Mouse (Mus musculus): ENCODE measurements around the gene Nop16.

The Nop16 gene

DNA sequence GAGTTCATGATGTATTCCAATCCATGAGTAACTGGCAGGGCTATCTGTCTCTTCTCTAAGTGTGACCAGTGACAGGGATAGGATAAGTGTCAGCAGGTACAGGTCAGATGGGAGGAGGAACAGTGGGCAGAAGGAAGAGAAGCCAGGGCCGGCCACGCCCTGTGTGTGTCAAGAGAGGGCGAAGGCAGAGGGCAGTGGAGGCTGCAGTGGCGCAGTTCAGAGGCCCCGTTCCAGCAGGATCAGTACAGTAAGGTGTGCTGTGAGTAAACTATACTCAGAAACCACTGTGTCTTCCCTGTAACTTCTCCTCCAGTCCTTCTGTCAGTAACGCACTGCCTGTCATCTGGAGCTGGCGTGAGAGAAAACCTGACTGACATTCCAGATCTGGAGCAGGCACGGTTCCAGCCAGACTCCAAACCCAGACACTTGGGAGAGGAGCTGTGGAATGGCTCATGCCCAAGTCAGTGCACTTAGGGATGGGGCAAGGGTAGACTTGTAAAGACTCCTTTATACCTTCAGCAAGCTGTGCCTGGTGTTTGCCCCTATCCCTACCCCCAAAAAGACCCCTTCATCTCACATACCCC lies 6.3 kb upstream of the Nop16 start:
- in situ Hi-C loops (cut with MboI, MseI): no loop called here

DNA sequence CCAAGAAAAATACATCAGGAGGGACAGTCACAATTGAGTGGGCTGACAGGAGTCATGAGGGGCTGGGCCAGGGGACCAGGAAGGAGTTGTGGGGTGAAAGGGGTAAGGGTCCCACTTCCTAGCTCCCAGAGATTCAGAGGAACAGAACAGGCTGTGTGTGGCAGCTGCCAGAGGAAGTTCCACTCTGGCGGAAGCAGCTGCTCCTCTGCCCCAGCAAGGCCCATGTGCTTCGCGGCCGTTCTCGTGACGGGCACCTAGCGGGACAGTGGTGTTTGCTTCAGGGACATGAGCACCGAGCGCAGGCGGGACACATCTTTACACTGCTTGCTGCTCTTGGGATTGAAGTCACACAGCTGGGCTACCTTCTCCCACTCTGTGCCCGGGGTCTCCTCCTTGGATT lies 3.7 kb upstream of the Nop16 start:
- in situ Hi-C loops (cut with MboI, MseI): no loop called here

DNA sequence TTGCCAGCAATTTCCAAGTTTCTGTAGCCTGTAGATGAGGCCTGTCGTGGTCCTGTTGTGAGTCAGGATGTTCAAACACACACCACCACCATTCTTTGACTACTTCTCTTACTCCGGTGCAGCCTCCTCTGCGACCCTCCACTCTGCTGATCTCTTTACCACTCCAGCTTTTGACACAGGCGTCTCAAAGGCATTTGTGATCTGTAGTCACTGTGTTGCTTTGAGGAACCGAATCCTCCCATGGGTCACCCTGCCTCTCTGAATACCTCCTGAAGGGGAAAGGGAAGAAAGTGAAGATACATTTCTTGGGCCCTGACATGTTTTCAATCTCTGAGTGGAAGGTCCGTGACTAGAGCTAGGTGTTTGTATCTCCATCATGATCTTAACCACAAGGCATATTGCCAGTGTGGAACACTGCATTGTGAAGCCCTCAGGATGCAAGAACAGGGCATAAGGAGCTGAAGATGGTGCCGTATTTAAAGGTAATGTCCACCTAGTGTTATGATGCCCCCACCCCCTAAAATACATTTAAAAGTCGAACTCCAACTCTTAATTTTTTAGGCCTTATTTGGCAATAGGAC lies 2.0 kb upstream of the Nop16 start:
- in situ Hi-C loops (cut with MboI, MseI): no loop called here

DNA sequence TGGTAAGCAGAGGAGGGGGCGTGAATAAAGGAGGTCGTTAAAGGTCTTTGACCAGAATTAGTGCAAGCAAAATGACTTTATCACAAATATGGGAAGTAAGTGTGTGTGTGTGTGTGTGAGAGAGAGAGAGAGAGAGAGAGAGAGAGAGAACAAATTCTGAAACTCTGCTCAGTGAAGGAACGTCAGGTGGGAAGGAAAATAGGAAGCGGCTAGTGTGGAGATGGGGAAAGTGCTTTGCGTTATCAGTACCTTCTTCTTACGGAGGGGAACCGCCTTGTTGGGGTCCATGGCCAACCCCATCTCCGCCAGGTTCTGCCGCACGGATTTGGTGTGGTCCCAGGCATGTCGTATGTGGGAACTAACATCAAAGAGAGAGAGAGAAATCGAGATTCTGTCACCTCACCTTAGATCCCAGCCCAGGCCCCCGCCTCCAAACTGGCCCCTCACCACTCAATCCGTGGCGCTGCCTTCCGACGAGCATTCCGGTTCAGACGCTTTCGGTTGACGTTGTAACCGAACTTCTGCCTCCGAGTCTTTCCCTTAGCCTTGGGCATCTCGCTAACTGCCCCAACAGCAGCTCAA lies 385 bp downstream of the Nop16 start:
- in situ Hi-C loops (cut with MboI, MseI): no loop called here

DNA sequence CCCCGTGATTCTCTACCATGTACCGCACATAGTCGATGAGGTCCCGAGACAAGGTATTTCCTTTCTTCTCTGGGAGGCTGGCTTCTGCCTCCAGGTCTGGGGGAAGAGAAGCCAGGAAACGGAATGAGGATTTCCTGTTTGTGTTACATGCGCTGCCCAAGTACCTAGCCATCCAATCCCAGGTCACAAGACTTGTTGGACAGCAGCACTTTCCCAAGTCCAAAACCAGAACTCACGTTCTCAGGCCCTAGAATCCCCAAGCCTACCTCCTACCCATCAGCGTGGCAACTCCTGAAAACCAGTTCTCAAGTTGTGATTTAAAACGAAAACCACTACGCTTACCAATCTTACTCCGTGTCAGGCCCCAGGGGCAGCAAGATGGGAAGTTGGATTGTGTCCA lies 4.1 kb downstream of the Nop16 start:
- in situ Hi-C loops (cut with MboI, MseI): no loop called here

DNA sequence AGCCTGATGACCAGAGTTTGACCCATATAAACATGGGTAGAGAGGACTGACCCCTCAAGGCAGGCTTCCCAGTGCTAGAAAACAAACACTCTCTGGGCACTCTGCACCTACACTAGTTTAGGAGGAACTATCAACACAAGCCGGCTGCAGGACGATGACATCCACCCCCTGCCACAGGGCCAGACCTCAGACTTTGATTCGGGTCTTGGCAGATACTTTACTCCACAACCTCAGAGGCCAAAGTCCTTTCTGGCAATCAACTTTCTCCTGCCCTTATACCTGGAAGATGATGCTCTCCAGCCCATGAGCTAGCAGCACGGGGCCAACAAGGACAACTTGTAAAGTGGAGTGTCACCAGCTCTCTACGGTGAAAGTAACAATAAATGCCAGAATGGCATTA lies 7.0 kb downstream of the Nop16 start:
- in situ Hi-C loops (cut with MboI, MseI): no loop called here

DNA sequence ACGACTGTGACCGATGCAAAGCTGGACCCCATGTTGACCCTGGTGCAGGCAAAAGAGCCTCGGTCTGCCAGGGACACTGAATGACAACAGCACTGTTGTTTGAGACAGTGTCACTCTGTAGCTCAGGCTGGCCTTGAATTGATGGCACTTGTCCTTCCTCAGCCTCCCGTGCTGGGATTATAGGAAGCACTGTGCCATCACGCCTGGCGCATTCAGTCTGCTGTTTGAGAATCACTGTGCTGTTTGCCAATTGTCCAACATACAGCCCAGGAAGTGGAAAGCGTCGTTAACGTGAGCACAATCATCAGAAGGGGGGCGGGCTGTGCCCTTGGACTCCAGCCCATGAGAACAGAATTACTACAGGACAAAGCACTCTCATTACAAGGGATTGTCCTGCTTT lies 7.8 kb downstream of the Nop16 start:
- in situ Hi-C loops (cut with MboI, MseI): no loop called here

DNA sequence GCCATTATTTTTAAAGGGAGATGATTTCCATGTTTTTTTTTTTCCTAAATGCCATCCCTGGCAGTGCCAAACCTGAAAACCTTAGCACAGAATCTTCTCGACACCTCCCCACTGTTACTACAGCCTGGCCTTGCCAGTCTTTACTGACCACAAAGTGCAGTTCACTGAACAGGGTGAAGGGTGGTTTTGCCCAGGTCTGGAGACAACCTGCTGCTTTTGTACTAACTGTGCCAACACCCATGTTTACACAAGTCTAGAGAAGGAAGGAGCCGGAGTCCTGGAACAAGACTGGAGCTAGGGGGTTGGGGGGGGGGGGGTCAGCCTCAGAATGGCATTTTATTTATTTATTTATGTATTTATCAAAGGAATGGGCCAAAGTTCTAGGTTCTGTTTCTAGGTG lies 8.5 kb downstream of the Nop16 start:
- in situ Hi-C loops (cut with MboI, MseI): no loop called here

DNA sequence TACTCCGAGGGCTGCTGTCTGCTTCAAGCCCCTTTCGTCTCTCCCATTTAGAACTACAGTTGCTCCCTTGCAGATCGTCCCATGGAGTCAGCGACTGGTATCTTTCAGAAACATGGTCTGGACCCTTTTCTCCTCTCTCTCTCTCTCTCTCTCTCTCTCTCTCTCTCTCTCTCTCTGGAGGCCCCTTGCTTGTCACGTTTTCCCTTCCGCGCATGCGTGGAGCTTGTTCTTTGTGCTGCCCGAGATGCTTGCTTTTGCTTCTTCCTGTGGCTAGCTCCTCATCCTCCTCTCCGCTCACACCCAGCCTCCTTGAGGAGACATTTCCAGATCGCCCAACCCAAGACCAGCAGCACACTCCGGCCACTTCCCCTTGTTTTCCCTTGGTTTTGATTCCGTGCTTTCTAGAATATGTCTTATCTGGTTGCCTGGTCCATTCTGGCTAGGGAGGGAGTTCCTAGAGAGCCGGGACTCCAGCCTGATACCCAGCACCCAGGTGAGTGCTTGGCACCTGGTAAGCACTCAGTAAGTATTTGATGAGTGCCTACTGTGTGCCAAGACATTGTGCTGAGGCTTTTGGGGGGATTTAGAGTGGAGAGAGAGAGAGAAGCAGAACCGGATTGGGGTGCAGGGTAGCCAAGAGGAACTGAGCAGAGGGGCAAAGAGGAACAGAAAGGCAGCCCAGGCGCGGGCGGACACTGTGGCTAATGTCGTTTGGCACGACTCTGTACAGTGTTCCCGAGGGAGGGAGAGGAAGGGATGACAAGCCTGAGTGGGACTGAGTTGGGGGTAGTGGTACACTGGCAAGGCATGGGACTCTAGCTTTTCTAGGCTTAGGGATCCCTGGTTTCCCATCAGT lies 12.0 kb downstream of the Nop16 start:
- in situ Hi-C loops (cut with MboI, MseI): no loop called here

DNA sequence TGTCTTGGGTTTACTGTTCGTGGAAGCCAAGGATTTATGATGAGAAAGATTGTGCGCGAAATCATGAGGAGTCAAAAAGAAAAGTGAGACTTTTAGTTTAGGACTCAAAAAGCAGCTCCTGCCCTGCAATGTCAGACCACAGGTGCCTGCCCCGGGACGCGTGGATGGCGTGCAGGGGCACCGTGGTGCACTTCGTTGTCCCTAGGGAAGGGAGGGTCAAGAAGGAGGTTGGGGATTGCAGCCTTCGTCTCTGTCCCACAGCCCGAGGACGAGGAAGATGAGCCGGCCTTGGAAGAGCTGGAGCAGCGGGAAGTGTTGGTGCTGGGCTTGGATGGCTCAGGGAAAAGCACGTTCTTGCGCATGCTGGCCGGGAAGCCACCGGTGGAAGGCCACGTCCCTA lies 14.4 kb downstream of the Nop16 start:
- in situ Hi-C loops (cut with MboI, MseI): no loop called here

DNA sequence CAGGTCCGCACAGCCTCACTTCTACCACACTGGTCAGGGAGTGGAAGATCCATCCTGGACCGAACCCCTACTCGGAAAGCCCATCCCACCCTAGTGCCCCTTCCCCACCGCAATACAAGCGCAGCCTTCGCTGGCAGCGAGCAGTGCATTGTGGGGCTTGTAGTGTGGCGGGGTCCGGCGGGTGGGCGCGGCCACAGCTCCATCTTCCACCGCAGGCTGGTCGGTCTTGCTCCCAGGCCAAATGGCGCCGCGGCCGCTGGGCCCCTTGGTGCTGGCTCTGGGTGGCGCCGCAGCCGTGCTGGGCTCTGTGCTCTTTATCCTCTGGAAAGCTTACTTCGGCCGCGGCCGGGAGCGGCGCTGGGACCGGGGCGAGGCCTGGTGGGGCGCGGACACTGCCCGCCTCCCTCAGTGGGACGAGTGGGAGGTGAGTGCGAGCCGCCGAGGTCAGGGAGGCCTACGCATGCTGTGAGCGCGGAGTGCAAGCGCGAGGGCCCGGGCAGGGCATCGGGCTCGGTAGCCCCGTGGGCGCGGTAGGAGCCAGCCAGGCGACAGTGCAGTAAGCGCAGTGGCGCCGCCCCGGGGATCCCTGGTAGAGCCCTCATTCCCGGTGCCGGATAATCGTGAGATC lies 14.9 kb downstream of the Nop16 start, which contains the start of gene Arl10:
Gene Arl10 (plus strand): TSS at position 162 of the 628 bp plus-strand sequence.
- in situ Hi-C loops (cut with MboI, MseI): no loop called here

DNA sequence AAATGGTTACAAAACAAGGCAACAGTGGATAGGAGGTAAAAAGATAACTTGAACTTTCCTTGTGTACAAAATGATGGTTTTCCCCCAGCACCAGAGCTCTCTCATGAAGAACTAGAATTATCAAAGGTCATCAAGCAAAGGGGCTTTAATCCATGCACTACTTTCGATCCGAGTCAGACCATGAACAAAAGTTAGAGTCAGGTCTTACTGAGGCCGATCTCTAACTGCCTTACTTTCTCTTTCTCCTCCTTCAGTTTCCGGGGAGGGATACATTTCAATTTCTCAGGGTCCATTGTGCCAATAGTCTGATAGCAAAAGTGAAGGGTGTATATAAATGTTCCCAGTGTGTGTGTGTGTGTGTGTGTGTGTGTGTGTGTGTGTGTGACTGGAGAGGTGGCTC lies 17.3 kb downstream of the Nop16 start:
- in situ Hi-C loops (cut with MboI, MseI): no loop called here

DNA sequence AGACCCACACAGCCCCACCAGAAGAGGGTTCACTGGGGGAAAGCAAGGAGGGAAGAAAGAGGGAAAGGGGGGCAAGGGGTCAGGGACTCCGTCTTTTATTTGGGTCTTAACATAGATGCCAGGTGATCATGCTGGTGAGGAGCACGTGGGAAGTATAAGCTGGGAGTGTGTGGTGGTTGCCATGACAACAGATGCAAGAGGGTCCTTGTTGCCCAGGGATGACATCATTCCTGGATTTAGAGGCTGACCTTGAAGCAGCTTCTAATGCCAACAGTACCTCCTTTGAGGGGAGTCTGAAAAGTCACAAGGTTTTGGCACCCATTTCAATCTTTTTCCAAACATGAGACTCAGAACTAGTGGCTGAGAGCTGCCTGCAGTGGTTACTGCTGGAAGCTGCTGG lies 18.3 kb downstream of the Nop16 start:
- in situ Hi-C loops (cut with MboI, MseI): no loop called here

DNA sequence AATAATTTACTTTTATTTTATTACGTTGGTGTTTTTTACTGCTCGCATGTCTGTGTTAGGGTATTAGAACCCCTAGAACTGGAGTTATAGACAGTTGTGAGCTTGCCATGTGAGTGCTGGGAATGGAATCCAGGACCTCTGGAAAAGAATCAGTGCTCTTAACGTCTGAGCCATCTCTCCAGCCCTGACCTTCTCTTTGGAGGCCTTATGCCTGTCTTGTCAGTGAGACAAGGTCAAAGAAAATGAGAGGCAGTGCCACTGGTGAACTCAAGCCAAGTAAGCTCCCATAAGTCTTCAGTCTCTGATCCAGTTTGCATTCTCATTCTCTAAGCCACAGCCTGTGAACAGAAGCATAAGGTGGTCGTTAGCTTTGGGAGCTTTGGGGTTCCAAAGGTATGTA lies 19.2 kb downstream of the Nop16 start:
- in situ Hi-C loops (cut with MboI, MseI): no loop called here

DNA sequence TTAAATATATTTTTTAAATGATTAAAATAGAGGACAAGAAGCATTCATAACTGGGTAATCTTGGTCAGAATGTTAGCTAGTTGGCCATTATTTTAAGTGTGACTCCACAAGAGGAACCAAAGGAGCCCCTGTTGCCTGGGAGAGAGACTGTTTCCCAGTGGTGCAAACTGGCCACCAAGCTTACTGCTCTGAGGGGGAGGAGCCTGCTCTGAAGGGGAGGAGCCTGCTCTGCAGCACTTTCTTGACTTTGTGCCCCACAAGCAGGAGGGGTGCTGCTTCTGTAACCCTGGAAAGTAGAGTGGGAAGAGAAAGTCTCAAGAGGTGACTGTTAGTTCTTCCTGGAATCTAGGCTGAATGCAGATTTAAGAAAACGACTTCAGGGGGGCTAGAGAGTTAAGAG lies 20.6 kb downstream of the Nop16 start:
- in situ Hi-C loops (cut with MboI, MseI): loop anchor here (10.0 kb wide), 1 partner anchor 1184 kb away; no protein-coding TSS in a partner anchor

DNA sequence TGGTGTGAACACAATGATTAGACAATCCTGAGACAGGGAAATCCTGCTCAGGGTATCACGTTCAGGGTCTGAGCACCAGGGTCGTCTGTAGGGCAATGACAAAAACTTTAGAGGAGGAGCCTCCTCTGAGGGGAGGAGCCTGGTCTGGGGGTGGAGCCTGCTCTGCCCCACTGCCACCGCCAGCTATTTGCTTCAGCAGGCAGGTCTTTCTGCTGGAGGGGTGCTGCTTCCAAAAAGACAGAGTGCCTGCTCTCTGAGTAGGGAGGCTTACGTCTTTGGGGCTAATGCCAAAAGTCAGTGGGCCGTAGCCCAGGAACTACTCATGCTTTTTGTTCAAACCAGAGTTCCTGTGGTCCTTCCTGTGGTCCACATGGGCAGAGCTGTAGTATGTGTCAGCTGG lies 21.5 kb downstream of the Nop16 start:
- in situ Hi-C loops (cut with MboI, MseI): loop anchor here (10.0 kb wide), 1 partner anchor 1184 kb away; no protein-coding TSS in a partner anchor

DNA sequence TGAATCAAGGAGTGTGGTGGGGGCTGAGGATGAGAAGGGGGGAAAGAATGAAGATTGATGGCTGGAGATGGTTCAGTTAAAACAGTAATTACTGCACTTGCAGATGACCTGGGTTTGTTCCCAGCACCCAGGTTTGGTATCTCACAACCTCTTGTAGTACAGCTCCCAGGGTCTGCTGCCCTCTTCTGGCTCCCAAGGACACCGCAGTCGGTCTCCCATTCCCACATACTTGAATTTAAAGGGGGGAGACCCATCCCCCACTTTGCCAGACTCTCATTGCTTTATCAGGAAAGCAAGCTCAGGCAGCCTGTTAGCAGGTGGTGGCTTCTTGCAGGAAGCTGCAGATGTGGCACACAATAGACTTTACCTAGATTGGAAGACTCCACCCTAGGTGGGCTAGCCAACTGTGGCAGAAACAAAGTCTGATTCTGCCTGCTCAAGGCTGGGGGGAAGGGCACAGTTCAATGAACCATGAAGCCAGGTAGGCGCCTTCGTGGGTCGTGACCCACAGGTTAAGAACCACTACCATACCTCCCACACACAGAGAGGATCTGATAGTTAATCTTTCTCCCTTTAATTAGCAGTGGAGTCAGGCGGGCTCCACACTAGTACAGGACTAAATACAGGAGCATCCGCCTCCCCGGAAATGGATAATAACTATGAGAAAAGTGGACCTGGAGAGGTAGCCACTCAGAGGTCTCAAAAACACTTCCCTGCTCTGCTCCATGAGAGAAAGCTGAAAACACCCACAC lies 24.1 kb downstream of the Nop16 start:
- in situ Hi-C loops (cut with MboI, MseI): loop anchor here (10.0 kb wide), 1 partner anchor 1181 kb away; no protein-coding TSS in a partner anchor

DNA sequence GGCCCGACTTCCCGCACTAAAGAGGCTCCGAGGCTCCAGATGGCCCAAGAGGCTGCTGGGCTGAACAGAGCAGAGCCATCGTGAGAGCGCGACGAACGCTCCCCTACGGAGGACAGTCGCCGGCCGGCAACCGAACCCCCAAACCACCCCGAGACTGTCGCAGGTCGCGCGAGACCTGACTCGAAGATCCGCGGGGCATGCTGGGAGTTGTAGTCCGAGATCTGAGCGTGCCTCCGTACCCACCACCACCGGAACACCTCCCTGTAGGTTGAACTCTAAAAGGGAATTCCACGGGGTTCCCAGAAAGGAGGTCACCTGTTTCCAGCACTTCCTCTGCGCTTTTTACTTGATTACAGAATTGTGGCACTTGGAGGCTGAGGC lies 24.7 kb downstream of the Nop16 start, which contains the start of gene 4833439L19Rik:
Gene 4833439L19Rik (minus strand): TSS at position 235 of the 381 bp plus-strand sequence.
- in situ Hi-C loops (cut with MboI, MseI): loop anchor here (10.0 kb wide), 1 partner anchor 1180 kb away; no protein-coding TSS in a partner anchor

DNA sequence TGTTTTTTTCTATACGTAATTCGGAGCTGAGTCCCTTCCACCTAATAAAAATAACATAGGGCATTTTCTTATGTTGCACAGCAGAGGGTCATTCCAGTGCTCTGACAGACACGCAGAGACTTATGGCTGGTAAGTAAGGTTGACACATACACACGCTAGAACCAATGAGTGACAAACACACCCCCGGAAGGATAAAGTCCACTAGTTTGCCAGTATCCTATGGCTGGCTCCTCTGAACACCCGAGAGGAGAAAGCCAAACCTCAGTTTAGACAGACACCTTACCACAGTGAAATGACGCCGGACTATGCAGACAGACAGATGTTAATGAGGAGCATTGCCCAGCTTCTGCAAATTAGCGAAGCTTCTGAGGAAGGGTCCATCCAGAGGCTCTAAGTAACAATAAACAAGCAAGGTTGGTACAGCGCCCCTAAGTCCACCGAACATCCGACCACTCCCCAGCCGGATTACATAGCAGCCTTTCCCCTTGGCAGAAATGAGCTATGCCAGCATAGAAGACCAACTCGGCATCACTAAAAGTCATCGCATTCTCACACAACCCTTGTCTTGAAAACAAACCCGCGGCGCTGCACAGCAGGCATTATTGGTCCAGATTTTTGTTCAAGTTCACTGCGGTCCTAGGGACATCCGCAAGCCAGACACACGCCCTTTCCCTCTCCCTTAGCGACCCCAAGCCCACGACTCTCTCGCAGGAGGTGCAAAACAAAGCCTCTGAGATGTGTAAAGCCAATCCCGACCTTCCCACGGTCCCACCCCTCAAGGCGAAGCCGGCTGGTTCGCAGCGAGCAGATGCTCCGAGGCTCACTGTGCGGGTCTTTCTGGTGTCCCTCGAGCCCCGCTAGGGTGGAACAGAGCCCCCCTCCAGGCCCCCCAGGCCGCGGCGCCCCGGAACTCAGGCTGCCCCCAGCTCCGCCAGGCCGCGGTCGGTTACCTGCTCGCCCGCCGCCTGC lies 25.4 kb downstream of the Nop16 start:
- in situ Hi-C loops (cut with MboI, MseI): loop anchor here (10.0 kb wide), 1 partner anchor 1180 kb away; no protein-coding TSS in a partner anchor

DNA sequence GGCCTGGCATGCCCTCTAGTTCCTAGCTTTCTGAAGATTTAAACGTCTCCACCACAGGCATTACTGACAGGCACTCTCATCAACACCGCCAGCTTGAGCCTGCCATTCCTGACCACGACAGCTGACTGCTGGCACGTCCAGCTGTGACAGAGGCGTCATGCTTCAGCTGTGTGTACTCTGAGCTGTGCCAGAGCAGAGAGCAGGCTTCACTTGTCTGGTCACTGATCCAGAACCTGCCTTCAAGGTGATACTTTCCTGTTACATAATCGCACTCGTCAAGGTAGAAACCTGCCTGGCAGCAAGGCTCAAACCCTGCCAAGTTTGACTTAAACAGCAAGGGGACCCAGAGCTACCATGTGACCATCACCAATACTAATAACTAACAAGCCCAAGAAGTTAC lies 27.3 kb downstream of the Nop16 start:
- in situ Hi-C loops (cut with MboI, MseI): loop anchor here (10.0 kb wide), 1 partner anchor 1178 kb away; no protein-coding TSS in a partner anchor

Measured in T-helper 2 cell (primary cell).